Mouse (Mus musculus) liver, adult 2 months (tissue): ENCODE data around the gene Nsmce1.

ENCODE experiments used
- CTCF ChIP-seq: fragments of 200-500 bp; IDR thresholded peaks from 2 replicates; pipeline ENCODE4 v1.5.1; 2011; ENCODE audit warnings: low read depth, low read length, control low read depth
- POLR2A ChIP-seq: fragments of 200-500 bp; IDR thresholded peaks from 2 replicates; pipeline ENCODE4 v1.6.1; 2011; ENCODE audit warnings: low read length, control low read depth; ENCODE audit not compliant: insufficient read depth; ENCODE audit errors: extremely low read depth

GRCm38 (mm10) chr7:125539351-125539750 lies 48.0 kb upstream of the Nsmce1 start:
- no peak for TF ChIP-seq CTCF
- no peak for TF ChIP-seq POLR2A
